Mouse (Mus musculus): ENCODE results near the gene Mcl1.
"Not testable (repeated sequence)": the region's sequence is repeated elsewhere in the genome, so short reads cannot be mapped to it uniquely, and the experiment has no call there.

Mcl1 gene

GRCm38 (mm10) chr3:95658236-95658867, at the start of gene Mcl1:
Gene Mcl1 (plus strand): TSS chr3:95658788.
- DNase-seq: peak; percentile 92 to 94

- DNase-seq: no peak
Observed at GRCm38 (mm10) chr3:95609195-95609594, 49.4 kb upstream of the Mcl1 start.

GRCm38 (mm10) chr3:95613996-95614395, 44.6 kb upstream of the Mcl1 start:
- DNase-seq: no peak

- DNase-seq: no peak
Observed at GRCm38 (mm10) chr3:95618511-95618910, 40.1 kb upstream of the Mcl1 start.

- no peak for DNase-seq
Observed at GRCm38 (mm10) chr3:95621241-95621640, 37.3 kb upstream of the Mcl1 start.

- DNase-seq: not testable (repeated sequence)
Observed at GRCm38 (mm10) chr3:95622421-95622820, 36.2 kb upstream of the Mcl1 start.

GRCm38 (mm10) chr3:95623551-95623950, 35.0 kb upstream of the Mcl1 start:
- no peak for DNase-seq

GRCm38 (mm10) chr3:95623991-95624515, 34.5 kb upstream of the Mcl1 start:
- not testable (repeated sequence) for DNase-seq

GRCm38 (mm10) chr3:95624628-95625503, 33.7 kb upstream of the Mcl1 start, which contains the start of gene Ensa:
Gene Ensa (plus strand): TSS chr3:95624993.
- DNase-seq: peak; percentile 95 to 98

GRCm38 (mm10) chr3:95627763-95628162, 30.8 kb upstream of the Mcl1 start:
- DNase-seq: peak; percentile 37 to 38

GRCm38 (mm10) chr3:95629755-95630154, 28.8 kb upstream of the Mcl1 start:
- DNase-seq: peak; percentile 43 to 46

GRCm38 (mm10) chr3:95630856-95631255, 27.7 kb upstream of the Mcl1 start:
- no peak for DNase-seq

- no peak for DNase-seq
Observed at GRCm38 (mm10) chr3:95631304-95631703, 27.3 kb upstream of the Mcl1 start.

- no peak for DNase-seq
Observed at GRCm38 (mm10) chr3:95632648-95633588, 25.7 kb upstream of the Mcl1 start.

- no peak for DNase-seq
Observed at GRCm38 (mm10) chr3:95635636-95636035, 23.0 kb upstream of the Mcl1 start.

- no peak for DNase-seq
Observed at GRCm38 (mm10) chr3:95636072-95636471, 22.5 kb upstream of the Mcl1 start.

GRCm38 (mm10) chr3:95639694-95640093, 18.9 kb upstream of the Mcl1 start:
- no peak for DNase-seq

- DNase-seq: no peak
Observed at GRCm38 (mm10) chr3:95643097-95643496, 15.5 kb upstream of the Mcl1 start.

- DNase-seq: no peak
Observed at GRCm38 (mm10) chr3:95645313-95646235, 13.0 kb upstream of the Mcl1 start.

- no peak for DNase-seq
Observed at GRCm38 (mm10) chr3:95648016-95648415, 10.6 kb upstream of the Mcl1 start.

- DNase-seq: no peak
Observed at GRCm38 (mm10) chr3:95650276-95651032, 8.1 kb upstream of the Mcl1 start.

Measured in cerebellum, postnatal 36 days (tissue).